Mouse (Mus musculus) liver, adult 2 months (tissue): Measurements from ENCODE around the gene Gm38119.

ENCODE experiments used
- CTCF ChIP-seq: fragments of 200-500 bp; IDR thresholded peaks from 2 replicates; pipeline ENCODE4 v1.5.1; 2011; ENCODE audit warnings: low read depth, low read length, control low read depth
- POLR2A ChIP-seq: fragments of 200-500 bp; IDR thresholded peaks from 2 replicates; pipeline ENCODE4 v1.6.1; 2011; ENCODE audit warnings: low read length, control low read depth; ENCODE audit not compliant: insufficient read depth; ENCODE audit errors: extremely low read depth

DNA sequence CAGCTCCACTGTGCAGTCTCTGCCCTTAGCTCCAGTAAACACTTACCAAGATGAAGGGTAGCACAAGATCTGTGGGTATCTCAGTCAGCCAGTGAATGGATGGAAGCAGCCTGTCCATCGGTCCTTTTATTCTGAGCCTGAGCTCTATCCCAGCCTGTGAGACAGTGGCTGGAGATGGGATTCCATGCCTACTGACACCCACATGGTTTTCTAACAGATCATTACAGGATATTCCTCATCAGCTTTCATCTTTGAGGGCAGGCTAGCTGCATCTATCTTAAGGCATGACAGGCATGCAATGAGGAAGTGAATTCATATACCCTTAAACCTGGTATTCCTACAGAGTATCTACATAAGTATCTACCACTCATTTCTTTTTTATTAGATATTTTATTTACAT lies 26.1 kb upstream of the Gm38119 start, which contains the start of gene Lce1h:
- TF ChIP-seq CTCF = no peak
- no peak for TF ChIP-seq POLR2A
